Mouse (Mus musculus) ES-Bruce4 (cell line): Measurements from ENCODE around the gene Srd5a2.

Experiments used
- CTCF ChIP-seq: IDR thresholded peaks from one replicate; pipeline ENCODE4 v1.8.1; 2011; ENCODE audit warnings: low read depth, low read length
- EP300 ChIP-seq: IDR thresholded peaks from 2 replicates; pipeline ENCODE4 v1.6.1; 2011; ENCODE audit warnings: low read depth, low read length; ENCODE audit not compliant: insufficient read depth
- POLR2A ChIP-seq: IDR thresholded peaks from one replicate; pipeline ENCODE4 v1.8.1; 2011; ENCODE audit warnings: low read length; ENCODE audit not compliant: insufficient read depth

- no peak for TF ChIP-seq CTCF
- TF ChIP-seq POLR2A = no peak
- no peak for TF ChIP-seq EP300
These were observed 31.2 kb upstream of the Srd5a2 start for GRCm38 (mm10) chr17:74078776-74079495.
